Mouse (Mus musculus) erythroblast, embryonic 14.5 days (primary cell): Measurements from ENCODE around the gene Phlda2. TPM values are rescaled to one million over a fixed set of nuclear protein-coding genes. Genes with fewer than 3 reads are reported as not detected.

Experiments used
- H3K27me3 ChIP-seq: 2 replicates; pipeline ENCODE4 v1.6.1; 2012; ENCODE audit warnings: inconsistent platforms; ENCODE audit not compliant: control insufficient read depth
- H3K36me3 ChIP-seq: 2 replicates; pipeline ENCODE4 v1.6.1; 2012; ENCODE audit warnings: mild to moderate bottlenecking, inconsistent platforms; ENCODE audit not compliant: control insufficient read depth
- H3K4me1 ChIP-seq: 2 replicates; pipeline ENCODE4 v1.6.1; 2012; ENCODE audit warnings: inconsistent platforms; ENCODE audit not compliant: control insufficient read depth
- H3K4me3 ChIP-seq: replicated peaks from 2 replicates; pipeline ENCODE3; 2012; ENCODE audit warnings: moderate library complexity, mild to moderate bottlenecking, inconsistent platforms
- H3K9me3 ChIP-seq: 2 replicates; pipeline ENCODE4 v1.6.1; 2012; ENCODE audit warnings: low read length, inconsistent platforms, mixed read lengths; ENCODE audit not compliant: control insufficient read depth
- GATA1 ChIP-seq: IDR thresholded peaks from 2 replicates; pipeline ENCODE4 v1.6.1; 2012; ENCODE audit warnings: low read length, inconsistent platforms, mixed read lengths
- TAL1 ChIP-seq: IDR thresholded peaks from 3 replicates; pipeline ENCODE4 v1.6.1; 2012; ENCODE audit warnings: low read length, inconsistent platforms, mixed read lengths
- polyA plus RNA-seq: library from polyadenylated mRNA; stranded (reverse); fragments of >175 nt; gene quantifications from 2 replicates; pipeline ENCODE4 v1.2.3, GENCODE M21; 2012

Gene Phlda2
- polyA plus RNA-seq, 1 experiment = 0.18 TPM

GRCm38 (mm10) chr7:143460217-143460834 is 42.6 kb downstream of the Phlda2 start:
- TF ChIP-seq TAL1 (no peak), GATA1 (no peak)
- peaks cover 50% of the 10 kb centered on the region for H3K9me3 ChIP-seq
- peak overlapping the region; percentile 51 for H3K4me3 ChIP-seq
- peaks cover 24% of the 10 kb centered on the region for H3K4me1 ChIP-seq
- no peaks in the 10 kb centered on the region for H3K36me3 ChIP-seq
- peaks cover 94% of the 10 kb centered on the region for H3K27me3 ChIP-seq

- Histone ChIP-seq H3K36me3 (no peaks in the 10 kb centered on the region), H3K27me3 (peaks cover 86% of the 10 kb centered on the region), H3K4me1 (peaks cover 16% of the 10 kb centered on the region), H3K9me3 (peaks cover 46% of the 10 kb centered on the region), H3K4me3 (peak overlapping the region; percentile 49)
- TF ChIP-seq TAL1 = no peak
- no peak for TF ChIP-seq GATA1
Observed at GRCm38 (mm10) chr7:143459332-143460211, 43.4 kb downstream of the Phlda2 start.

- TF ChIP-seq GATA1 (no peak), TAL1 (no peak)
- H3K27me3 ChIP-seq = peaks cover 80% of the 10 kb centered on the region
- peaks cover 12% of the 10 kb centered on the region for H3K4me1 ChIP-seq
- peaks cover 45% of the 10 kb centered on the region for H3K9me3 ChIP-seq
- H3K4me3 ChIP-seq = peak overlapping the region; percentile 49
- H3K36me3 ChIP-seq = no peaks in the 10 kb centered on the region
Observed at GRCm38 (mm10) chr7:143458963-143459331, 44.0 kb downstream of the Phlda2 start.

Other genes with a start within 250 kb of the Phlda2 start
- gene Cdkn1c, start 42.1 kb downstream of the Phlda2 start, polyA plus RNA-seq = 0.92 and 0.93 TPM in 2 replicates
- 0.02 TPM in 1 of 2 replicates, not detected in the other for gene Slc22a18, start 29.4 kb downstream of the Phlda2 start, polyA plus RNA-seq
- gene Nap1l4, start 46.0 kb upstream of the Phlda2 start, polyA plus RNA-seq = 5.7 and 6.2 TPM in 2 replicates
- gene Cars, start 96.9 kb upstream of the Phlda2 start, polyA plus RNA-seq = 8.7 and 12.5 TPM in 2 replicates
- not detected in 2 replicates for gene Tnfrsf26, start 125.6 kb upstream of the Phlda2 start, polyA plus RNA-seq
- not detected in 2 replicates for gene Tnfrsf22, start 146.5 kb upstream of the Phlda2 start, polyA plus RNA-seq
- 0.02 and 0.14 TPM in 2 replicates for gene Tnfrsf23, start 182.7 kb upstream of the Phlda2 start, polyA plus RNA-seq